Mouse (Mus musculus) midbrain, postnatal 0 days (tissue): ENCODE data around the gene Rbck1. TPM values are rescaled to one million over a fixed set of nuclear protein-coding genes. Genes with fewer than 3 reads are reported as not detected.
"Not testable (repeated sequence)": the region's sequence is repeated elsewhere in the genome, so short reads cannot be mapped to it uniquely, and the experiment has no call there.

Source experiments
- ATAC-seq: fragments of 200-750 bp; cut with Nextera tagmentation; 2 replicates; pipeline ENCODE4 v1.8.0; 2017; ENCODE audit warnings: moderate number of reproducible peaks, mild to moderate bottlenecking, moderate TSS enrichment, moderate library complexity; ENCODE audit not compliant: low FRiP score
- DNase-seq: peaks from one replicate; pipeline ENCODE4 v3.0.0-alpha.2; 2015; ENCODE audit warnings: low spot score
- H3K27ac ChIP-seq: fragments of 300-500 bp; sonication (generic); 2 replicates; pipeline ENCODE4 v1.5.1; 2014; ENCODE audit warnings: low read depth, mild to moderate bottlenecking, low read length, mixed read lengths
- H3K27me3 ChIP-seq: fragments of 300-500 bp; sonication (generic); 2 replicates; pipeline ENCODE4 v1.6.1; 2014; ENCODE audit warnings: low read length, control low read depth, mixed read lengths; ENCODE audit not compliant: insufficient read depth
- H3K36me3 ChIP-seq: fragments of 300-500 bp; sonication (generic); 2 replicates; pipeline ENCODE4 v1.6.1; 2014; ENCODE audit warnings: low read length, control low read depth, mixed read lengths; ENCODE audit not compliant: insufficient read depth
- H3K4me1 ChIP-seq: fragments of 300-500 bp; sonication (generic); 2 replicates; pipeline ENCODE4 v1.6.1; 2014; ENCODE audit warnings: mild to moderate bottlenecking, control low read depth, antibody characterized with exemption, low read length, mixed read lengths; ENCODE audit not compliant: insufficient read depth
- H3K4me2 ChIP-seq: fragments of 300-500 bp; sonication (generic); 2 replicates; pipeline ENCODE4 v1.6.1; 2014; ENCODE audit warnings: low read depth, mild to moderate bottlenecking, low read length, mixed read lengths; ENCODE audit not compliant: poor library complexity, severe bottlenecking
- H3K4me3 ChIP-seq: fragments of 300-500 bp; sonication (generic); 2 replicates; pipeline ENCODE4 v1.5.1; 2014; ENCODE audit warnings: low read depth, mild to moderate bottlenecking, low read length, moderate library complexity
- H3K9ac ChIP-seq: fragments of 300-500 bp; sonication (generic); replicated peaks from 2 replicates; pipeline ENCODE4 v1.6.1; 2014; ENCODE audit warnings: mild to moderate bottlenecking, low read length, moderate library complexity, mixed read lengths; ENCODE audit not compliant: poor library complexity, severe bottlenecking
- H3K9me3 ChIP-seq: fragments of 300-500 bp; sonication (generic); 2 replicates; pipeline ENCODE4 v1.6.1; 2016; ENCODE audit warnings: low read length, control low read depth
- CTCF ChIP-seq: IDR thresholded peaks from 2 replicates; pipeline ENCODE4 v1.5.1; 2016; ENCODE audit warnings: antibody characterized with exemption, mild to moderate bottlenecking
- WGBS: fragments of 180-500 bp; shearing (Covaris S2); extraction: QIAGEN DNeasy Blood & Tissue Kit; methylation state at CpG from one replicate; pipeline ENCODE4 v1.1.7; 2014; 5-methylcytosine and 5-hydroxymethylcytosine counted together
- polyA plus RNA-seq: library from polyadenylated mRNA; unstranded; fragments of >200 nt; fragmentation: Nextera tagmentation; extraction: Ambion mirVana; gene quantifications from 2 replicates; pipeline ENCODE4 v1.2.1, GENCODE M21; 2015
- total RNA-seq: library from RNA; depleted of rRNA; stranded (reverse); fragments of >200 nt; gene quantifications from 2 replicates; pipeline ENCODE4 v1.2.3, GENCODE M21; 2014; rRNA removed

The Rbck1 gene
- total and polyA plus RNA-seq, 2 experiments from 2014 or later, result 90.5 to 118 TPM

DNA sequence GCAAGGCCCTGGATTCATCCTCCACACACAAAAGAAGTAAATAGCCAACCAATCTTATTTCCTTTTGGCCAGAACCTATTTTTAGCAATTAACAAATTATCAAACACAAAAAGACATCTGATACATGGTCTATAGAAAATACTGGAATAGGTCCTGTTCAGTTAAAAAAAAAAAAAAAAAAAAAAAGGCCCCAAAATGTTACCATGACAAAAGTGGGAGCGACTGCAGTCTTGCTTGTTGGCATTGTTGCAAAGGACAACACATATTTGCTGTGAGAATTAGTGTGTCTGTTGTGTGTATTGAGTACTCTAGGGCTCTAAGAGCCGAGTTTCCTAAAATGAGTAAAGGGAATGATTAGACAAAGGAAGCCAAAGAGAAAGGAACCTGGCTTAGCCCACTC is 40.0 kb downstream of the Rbck1 start:
- H3K27ac ChIP-seq, result no peak overlapping the region
- DNase-seq, result no peak
- H3K4me1 ChIP-seq, result peaks cover 5% of the 10 kb centered on the region; the same call in 1 of the 2 replicates
- TF ChIP-seq CTCF, result no peak
- H3K27me3 ChIP-seq, result no peaks in the 10 kb centered on the region
- H3K9ac ChIP-seq, result no peak overlapping the region
- 57% methylated on average over 2 of the region's 2 CpGs for WGBS
- H3K4me3 ChIP-seq, result no peak overlapping the region
- H3K9me3 ChIP-seq, result no peaks in the 10 kb centered on the region
- H3K36me3 ChIP-seq, result no peaks in the 10 kb centered on the region
- no peak overlapping the region for H3K4me2 ChIP-seq
- no peak for ATAC-seq

- not testable (repeated sequence) for H3K36me3 ChIP-seq, H3K4me2 ChIP-seq, H3K9ac ChIP-seq, H3K27me3 ChIP-seq, H3K27ac ChIP-seq, ATAC-seq, DNase-seq, H3K9me3 ChIP-seq, H3K4me1 ChIP-seq, H3K4me3 ChIP-seq
- 86% methylated on average over 1 of the region's 2 CpGs for WGBS
Observed at GRCm38 (mm10) chr2:152289623-152290022, 42.8 kb downstream of the Rbck1 start.

GRCm38 (mm10) chr2:152288046-152288445 is 44.4 kb downstream of the Rbck1 start:
- no peak overlapping the region for H3K4me2 ChIP-seq
- no peak for TF ChIP-seq CTCF
- ATAC-seq, result no peak

DNA sequence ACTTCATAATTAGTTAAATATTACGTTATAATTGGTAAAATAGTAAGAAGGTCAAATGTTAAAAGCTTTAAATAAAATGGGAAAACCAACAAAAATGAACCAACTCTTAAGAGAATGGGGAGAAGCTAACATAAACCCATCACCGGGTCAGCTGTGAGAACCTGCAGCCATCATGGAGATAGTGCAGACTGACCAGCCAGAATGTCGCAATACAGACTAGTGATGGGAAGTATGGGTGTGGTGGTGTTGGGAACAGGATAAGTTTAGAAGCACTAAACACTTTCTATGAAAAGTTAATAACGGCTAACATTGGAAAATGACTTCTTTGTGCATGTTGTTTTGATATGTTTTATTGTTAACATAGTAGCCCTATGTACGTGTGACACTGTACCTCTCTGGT is 44.9 kb downstream of the Rbck1 start:
- TF ChIP-seq CTCF, result no peak

More at GRCm38 (mm10) chr2:152288046-152288445, 44.4 kb downstream of the Rbck1 start:
- no peaks in the 10 kb centered on the region for H3K27me3 ChIP-seq
- no peak overlapping the region for H3K9ac ChIP-seq
- WGBS, result 86% methylated on average over 8 of the region's 8 CpGs
- no peak overlapping the region for H3K27ac ChIP-seq
- H3K4me1 ChIP-seq, result no peaks in the 10 kb centered on the region
- DNase-seq, result no peak
- H3K4me3 ChIP-seq, result no peak overlapping the region
- H3K36me3 ChIP-seq, result peaks cover 13% of the 10 kb centered on the region; the same call in 1 of the 2 replicates
- no peaks in the 10 kb centered on the region for H3K9me3 ChIP-seq

GRCm38 (mm10) chr2:152281407-152281806 is 51.0 kb downstream of the Rbck1 start:
- DNase-seq, result no peak
- H3K9me3 ChIP-seq, result no peaks in the 10 kb centered on the region
- no peak overlapping the region for H3K9ac ChIP-seq
- peaks cover 22% of the 10 kb centered on the region; the same call in 1 of the 2 replicates for H3K36me3 ChIP-seq
- H3K4me2 ChIP-seq, result no peak overlapping the region
- no peak for TF ChIP-seq CTCF
- WGBS, result 94% methylated on average over 3 of the region's 3 CpGs
- H3K4me1 ChIP-seq, result no peaks in the 10 kb centered on the region
- no peak overlapping the region for H3K27ac ChIP-seq
- no peaks in the 10 kb centered on the region for H3K27me3 ChIP-seq
- ATAC-seq, result no peak
- no peak overlapping the region for H3K4me3 ChIP-seq

More for the DNA sequence above, 44.9 kb downstream of the Rbck1 start:
- WGBS, result 92% methylated on average over 5 of the region's 5 CpGs
- no peak for DNase-seq
- ATAC-seq, result no peak
- Histone ChIP-seq H3K4me2 (no peak overlapping the region), H3K9me3 (no peaks in the 10 kb centered on the region), H3K27ac (no peak overlapping the region), H3K36me3 (peaks cover 13% of the 10 kb centered on the region; the same call in 1 of the 2 replicates), H3K27me3 (no peaks in the 10 kb centered on the region), H3K4me1 (no peaks in the 10 kb centered on the region), H3K4me3 (no peak overlapping the region), H3K9ac (no peak overlapping the region)

- H3K9me3 ChIP-seq, result no peaks in the 10 kb centered on the region
- H3K4me2 ChIP-seq, result no peak overlapping the region
- DNase-seq (no peak), ATAC-seq (no peak)
- no peaks in the 10 kb centered on the region for H3K27me3 ChIP-seq
- peaks cover 28% of the 10 kb centered on the region for H3K36me3 ChIP-seq
- WGBS, result 86% methylated on average over 2 of the region's 2 CpGs
- peak; percentile 63 for TF ChIP-seq CTCF
- H3K4me1 ChIP-seq, result no peaks in the 10 kb centered on the region
- H3K27ac ChIP-seq, result no peak overlapping the region
- H3K9ac ChIP-seq, result no peak overlapping the region
- no peak overlapping the region for H3K4me3 ChIP-seq
Observed at GRCm38 (mm10) chr2:152273639-152274038, 58.8 kb downstream of the Rbck1 start.

Other genes starting within 250 kb of the Rbck1 start
- gene Srxn1, start 227.1 kb downstream of the Rbck1 start, total RNA-seq, result 24.5 and 46.1 TPM in 2 replicates
- 24.8 and 29.5 TPM in 2 replicates for gene Srxn1, start 227.1 kb downstream of the Rbck1 start, polyA plus RNA-seq
- 2.7 TPM in 1 of 2 replicates, not detected in the other for gene Tcf15, start 189.1 kb downstream of the Rbck1 start, total RNA-seq
- 0.58 and 0.90 TPM in 2 replicates for gene Tcf15, start 189.1 kb downstream of the Rbck1 start, polyA plus RNA-seq
- gene Csnk2a1, start 105.8 kb downstream of the Rbck1 start, total RNA-seq, result 156 and 161 TPM in 2 replicates
- 101 and 106 TPM in 2 replicates for gene Csnk2a1, start 105.8 kb downstream of the Rbck1 start, polyA plus RNA-seq
- 53.5 and 57.1 TPM in 2 replicates for gene Tbc1d20, start 38.8 kb downstream of the Rbck1 start, total RNA-seq
- gene Tbc1d20, start 38.8 kb downstream of the Rbck1 start, polyA plus RNA-seq, result 26.9 and 27.4 TPM in 2 replicates
- 3.0 and 4.2 TPM in 2 replicates for gene Trib3, start 11.4 kb upstream of the Rbck1 start, total RNA-seq
- gene Trib3, start 11.4 kb upstream of the Rbck1 start, polyA plus RNA-seq, result 3.0 and 3.4 TPM in 2 replicates
- gene Nrsn2, start 44.0 kb upstream of the Rbck1 start, total RNA-seq, result 72.5 and 80.2 TPM in 2 replicates
- gene Nrsn2, start 44.0 kb upstream of the Rbck1 start, polyA plus RNA-seq, result 103 and 111 TPM in 2 replicates
- gene Sox12, start 65.4 kb upstream of the Rbck1 start, total RNA-seq, result 45.3 and 55.7 TPM in 2 replicates
- 9.4 and 10.8 TPM in 2 replicates for gene Sox12, start 65.4 kb upstream of the Rbck1 start, polyA plus RNA-seq
- 15.1 and 15.2 TPM in 2 replicates for gene Zcchc3, start 82.4 kb upstream of the Rbck1 start, total RNA-seq
- gene Zcchc3, start 82.4 kb upstream of the Rbck1 start, polyA plus RNA-seq, result 13.9 and 16.6 TPM in 2 replicates
- 0.94 and 1.8 TPM in 2 replicates for gene 6820408C15Rik, start 82.9 kb upstream of the Rbck1 start, total RNA-seq
- gene 6820408C15Rik, start 82.9 kb upstream of the Rbck1 start, polyA plus RNA-seq, result 3.3 and 4.9 TPM in 2 replicates
- not detected in 2 replicates for gene Defb23, start 132.0 kb upstream of the Rbck1 start, total RNA-seq
- gene Defb23, start 132.0 kb upstream of the Rbck1 start, polyA plus RNA-seq, result not detected in 2 replicates
- not detected in 2 replicates for gene Defb20, start 144.4 kb upstream of the Rbck1 start, total RNA-seq
- not detected in 2 replicates for gene Defb20, start 144.4 kb upstream of the Rbck1 start, polyA plus RNA-seq
- gene Defb22, start 157.5 kb upstream of the Rbck1 start, total RNA-seq, result not detected in 2 replicates
- gene Defb22, start 157.5 kb upstream of the Rbck1 start, polyA plus RNA-seq, result not detected in 2 replicates
- gene Defb26, start 179.0 kb upstream of the Rbck1 start, total RNA-seq, result not detected in 2 replicates
- not detected in 2 replicates for gene Defb26, start 179.0 kb upstream of the Rbck1 start, polyA plus RNA-seq
- not detected in 2 replicates for gene Defb28, start 185.6 kb upstream of the Rbck1 start, total RNA-seq
- gene Defb28, start 185.6 kb upstream of the Rbck1 start, polyA plus RNA-seq, result not detected in 2 replicates
- not detected in 2 replicates for gene Defb29, start 207.4 kb upstream of the Rbck1 start, total RNA-seq
- gene Defb29, start 207.4 kb upstream of the Rbck1 start, polyA plus RNA-seq, result not detected in 2 replicates
- not detected in 2 replicates for gene Gm17416, start 236.7 kb upstream of the Rbck1 start, total RNA-seq
- not detected in 2 replicates for gene Gm17416, start 236.7 kb upstream of the Rbck1 start, polyA plus RNA-seq
- not detected in 2 replicates for gene Defb21, start 240.1 kb upstream of the Rbck1 start, total RNA-seq
- gene Defb21, start 240.1 kb upstream of the Rbck1 start, polyA plus RNA-seq, result not detected in 2 replicates
- not detected in 2 replicates for gene Defb19, start 247.7 kb upstream of the Rbck1 start, total RNA-seq
- not detected in 2 replicates for gene Defb19, start 247.7 kb upstream of the Rbck1 start, polyA plus RNA-seq